Mouse (Mus musculus) 3T3-L1 (cell line): ENCODE measurements around the gene Podxl2.

ENCODE experiments used
- DNase-seq: peaks from one replicate; pipeline ENCODE4 v3.0.0-alpha.2; 2015; ENCODE audit warnings: low read depth, low spot score

Gene Podxl2

GRCm38 (mm10) chr6:88828206-88829009 is 46.4 kb downstream of the Podxl2 start:
- DNase-seq, result no peak

DNA sequence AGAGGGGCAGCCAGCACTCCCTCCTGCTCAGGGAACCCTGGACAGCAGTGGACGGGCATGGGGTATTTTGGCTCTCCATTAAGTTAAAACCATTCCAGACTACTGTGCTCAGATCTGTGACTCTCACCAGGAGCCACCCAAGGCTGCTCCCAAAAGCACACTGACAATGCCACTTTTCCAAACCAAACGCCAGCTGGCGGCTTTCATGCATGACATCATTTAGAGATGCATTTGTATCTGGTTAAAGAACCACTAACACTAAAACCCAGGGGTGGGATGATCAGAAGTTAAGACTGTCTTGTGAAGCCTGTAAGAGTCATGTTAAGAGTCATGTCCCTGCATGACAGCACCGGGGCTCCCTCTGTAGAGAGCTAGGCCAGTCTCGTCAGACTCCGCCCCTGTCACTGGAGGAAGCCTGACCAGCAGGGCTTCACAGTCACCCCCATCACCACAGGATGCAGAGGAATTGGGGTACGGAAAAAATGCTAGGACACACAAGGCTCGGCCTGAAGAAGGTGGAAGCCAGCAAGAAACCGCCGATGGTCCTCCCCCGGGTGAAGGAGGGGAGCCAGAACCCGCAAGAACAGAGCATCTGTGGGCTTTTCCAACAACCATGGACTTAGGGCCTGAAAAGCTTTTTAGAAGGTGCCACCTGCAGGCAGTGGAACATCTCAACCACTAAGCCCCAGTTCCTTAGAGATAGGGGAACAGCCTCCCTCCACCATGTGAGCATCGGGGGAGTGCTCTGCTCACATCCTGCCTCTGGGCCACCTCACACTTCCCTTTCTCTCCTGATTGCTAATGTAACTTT is 47.2 kb downstream of the Podxl2 start:
- no peak for DNase-seq

- no peak for DNase-seq
Measured at GRCm38 (mm10) chr6:88826965-88827364, 47.9 kb downstream of the Podxl2 start.

GRCm38 (mm10) chr6:88826545-88826944 is 48.3 kb downstream of the Podxl2 start:
- no peak for DNase-seq

- DNase-seq, result no peak
Measured at GRCm38 (mm10) chr6:88826088-88826487, 48.8 kb downstream of the Podxl2 start.

- DNase-seq, result no peak
Measured at GRCm38 (mm10) chr6:88824183-88824582, 50.7 kb downstream of the Podxl2 start.

DNA sequence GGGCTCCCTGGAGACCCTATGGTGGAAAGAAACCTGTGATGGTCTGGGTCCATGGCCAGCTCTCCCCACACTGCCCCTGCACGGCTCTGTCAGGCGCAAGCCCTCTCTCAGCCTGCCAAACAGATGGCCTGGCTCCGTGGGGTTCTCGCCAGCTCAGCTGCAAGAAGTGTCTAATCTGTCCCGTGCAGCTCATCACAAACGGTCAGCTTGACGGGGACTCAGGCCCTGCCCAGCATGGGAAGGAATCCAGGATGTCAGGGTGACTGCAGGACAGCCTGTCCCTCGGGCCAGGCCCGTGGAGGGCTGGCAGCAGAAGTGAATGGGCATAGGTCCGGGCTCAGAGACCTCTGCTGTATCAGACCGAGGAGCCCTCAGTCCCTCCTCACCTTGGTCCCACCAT is 52.9 kb downstream of the Podxl2 start:
- DNase-seq, result no peak

DNA sequence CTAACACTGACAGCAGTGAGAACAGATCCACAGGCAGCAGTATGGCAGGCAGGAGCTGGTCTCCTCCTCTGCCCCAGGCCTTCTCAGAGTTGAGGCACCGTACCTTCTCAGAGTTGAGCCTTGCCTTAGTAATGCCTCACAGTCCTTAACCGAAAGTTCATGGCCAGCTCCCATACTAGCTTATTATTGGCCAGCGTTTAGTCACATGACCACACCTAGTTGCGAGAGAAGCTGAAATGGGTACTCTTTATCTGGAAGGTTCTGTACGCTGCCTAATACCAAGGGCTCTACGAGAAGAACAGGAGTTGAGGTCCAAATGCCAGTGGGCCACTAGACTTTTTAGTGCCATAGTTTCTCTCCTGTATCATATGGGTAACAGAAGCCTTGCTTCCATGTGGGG is 53.5 kb downstream of the Podxl2 start:
- no peak for DNase-seq

DNA sequence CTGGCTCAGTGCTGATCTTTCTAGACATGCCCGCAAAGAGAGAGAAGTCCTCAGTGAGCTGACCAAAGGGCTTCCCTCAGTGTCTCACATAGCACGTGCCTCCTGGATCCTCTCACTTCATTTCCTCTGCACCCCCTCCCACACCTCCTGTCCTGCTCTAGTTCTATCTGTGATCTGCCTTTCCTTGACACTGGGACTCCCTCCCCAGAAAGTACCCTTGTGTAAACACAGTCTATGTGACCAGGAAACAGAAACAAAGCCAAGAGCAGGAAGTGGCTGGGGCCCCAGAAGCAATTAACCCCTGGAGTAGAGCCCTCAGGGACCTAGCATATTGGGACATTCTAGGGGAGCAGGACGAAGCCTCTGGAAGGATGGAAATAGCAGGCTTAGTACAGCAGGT is 54.0 kb downstream of the Podxl2 start:
- DNase-seq, result no peak

GRCm38 (mm10) chr6:88816913-88817312 is 57.9 kb downstream of the Podxl2 start:
- DNase-seq, result no peak

DNA sequence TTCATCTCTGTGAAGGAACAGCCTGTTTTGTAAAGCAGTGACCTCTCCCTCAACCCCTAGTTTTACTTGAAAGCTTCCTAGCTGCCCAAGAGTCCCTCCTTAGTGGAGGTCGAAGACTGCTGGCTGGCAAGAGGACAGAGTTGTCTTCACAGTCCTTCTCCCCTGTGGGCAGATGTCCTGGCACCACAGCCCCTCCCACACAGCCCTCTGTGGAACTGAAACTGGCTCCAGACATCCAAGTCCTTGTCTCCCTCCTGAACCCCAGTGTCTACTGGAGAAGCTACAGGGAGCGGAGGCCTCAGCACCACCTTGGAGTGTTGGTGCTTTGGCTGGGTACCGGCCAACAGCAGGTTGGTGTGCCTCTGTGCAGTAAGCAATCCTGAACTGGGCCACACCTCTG is 59.4 kb downstream of the Podxl2 start:
- no peak for DNase-seq

DNA sequence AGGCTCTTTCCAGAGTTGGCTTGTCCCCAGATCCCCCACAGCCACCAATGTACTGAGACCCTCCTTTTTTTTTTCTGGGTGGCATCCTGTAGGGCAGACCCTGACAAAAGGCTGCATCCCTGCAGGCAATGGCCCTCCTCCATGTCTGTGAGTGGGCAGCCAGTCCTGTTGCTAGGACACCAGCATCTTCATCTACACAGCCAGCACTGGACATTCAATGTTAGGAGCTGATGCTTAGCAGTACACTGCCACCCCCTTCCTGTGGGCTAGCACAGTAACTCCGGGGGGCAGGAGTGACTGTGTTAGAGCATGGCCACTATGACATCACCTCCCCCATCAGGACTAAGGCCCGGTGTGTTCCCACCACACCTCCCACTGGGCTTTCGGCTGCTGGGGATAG is 59.8 kb downstream of the Podxl2 start:
- no peak for DNase-seq

DNA sequence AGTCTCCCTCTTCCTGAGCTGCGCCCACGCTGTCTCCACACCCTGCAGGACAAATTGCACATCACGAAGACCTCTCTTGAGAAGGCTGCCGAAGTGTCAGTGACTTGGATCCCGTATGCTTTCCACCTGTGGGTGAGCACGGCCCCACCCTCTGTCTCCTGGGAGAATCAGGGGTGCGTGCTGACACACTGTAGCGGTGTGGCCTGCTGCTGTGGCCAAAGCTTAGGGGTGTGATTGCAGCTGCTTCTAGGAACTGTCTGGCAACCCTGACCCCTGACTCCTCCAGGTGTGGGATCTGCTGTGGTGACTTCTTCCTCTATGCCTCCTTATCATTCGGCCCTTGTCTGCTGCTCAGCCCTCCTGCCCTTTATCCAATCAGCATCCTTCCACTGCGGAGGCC is 61.0 kb downstream of the Podxl2 start:
- DNase-seq, result no peak

GRCm38 (mm10) chr6:88812886-88813285 is 62.0 kb downstream of the Podxl2 start:
- peak; percentile 76 for DNase-seq

DNA sequence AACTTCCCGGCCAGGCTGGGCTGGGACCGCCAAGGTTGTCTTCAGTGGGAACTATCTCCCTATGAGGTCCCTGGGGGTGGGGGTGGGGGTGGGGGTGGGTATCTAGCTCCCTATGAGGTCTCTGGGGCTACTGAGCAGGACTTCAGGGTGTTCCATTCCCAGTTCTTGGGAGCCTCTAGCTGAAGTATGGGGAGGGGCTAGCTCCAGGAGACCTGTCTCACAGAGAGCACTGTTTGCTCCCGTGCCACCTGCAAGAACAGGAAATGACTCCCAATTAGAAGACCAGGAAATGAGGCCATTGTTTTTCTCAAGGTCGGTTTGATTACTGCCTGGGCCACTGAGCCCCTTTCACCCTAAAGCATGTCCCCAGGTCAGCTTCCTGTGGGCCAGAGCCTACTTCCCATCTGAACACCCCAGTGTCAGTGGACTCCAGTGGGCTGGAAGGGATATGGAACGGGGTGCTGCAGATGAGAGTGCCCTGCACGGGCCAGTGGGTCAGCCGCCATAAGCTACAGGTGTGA is 62.9 kb downstream of the Podxl2 start:
- DNase-seq, result no peak

- DNase-seq, result no peak
Measured at GRCm38 (mm10) chr6:88811396-88811795, 63.4 kb downstream of the Podxl2 start.

- no peak for DNase-seq
Measured at GRCm38 (mm10) chr6:88810291-88810690, 64.6 kb downstream of the Podxl2 start.

GRCm38 (mm10) chr6:88809091-88810037 is 65.5 kb downstream of the Podxl2 start:
- no peak for DNase-seq

- DNase-seq, result no peak
Measured at GRCm38 (mm10) chr6:88804966-88805577, 69.8 kb downstream of the Podxl2 start.

GRCm38 (mm10) chr6:88803957-88804695 is 70.7 kb downstream of the Podxl2 start:
- peak; percentile 18 for DNase-seq
